Mouse (Mus musculus): ENCODE measurements around the gene Gm5148. TPM values are rescaled to one million over a fixed set of nuclear protein-coding genes. Genes with fewer than 3 reads are reported as not detected.

The Gm5148 gene
- polyA plus RNA-seq, 1 experiment from 2014 or later, result 5.2 TPM

DNA sequence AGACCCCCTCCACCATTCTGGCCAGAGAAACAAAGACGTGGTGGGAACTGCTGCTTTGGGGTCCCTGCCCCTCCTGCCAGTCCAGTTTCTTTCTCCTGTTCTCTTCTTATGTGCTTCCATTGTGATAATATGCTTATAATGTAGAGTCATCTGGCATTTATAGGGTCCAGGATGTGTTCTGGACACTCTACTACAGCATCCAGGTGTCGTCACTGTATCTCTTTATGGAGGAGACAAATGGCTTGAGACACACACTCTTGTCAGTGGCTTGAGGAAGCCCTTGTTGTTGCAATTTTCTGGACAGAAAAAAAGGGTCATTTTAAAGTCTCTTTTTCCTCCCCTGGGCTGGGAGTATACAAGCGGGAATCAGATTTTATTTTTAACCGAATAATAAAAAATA is 33.3 kb upstream of the Gm5148 start:
- Histone ChIP-seq H3K27ac (no peak overlapping the region), H3K9ac (no peak overlapping the region), H3K27me3 (no peaks in the 10 kb centered on the region), H3K4me3 (no peak overlapping the region), H3K4me1 (peaks cover 17% of the 10 kb centered on the region), H3K4me2 (no peak overlapping the region; the same call in 1 of the 2 replicates), H3K9me3 (replicated peaks) (no peaks in the 10 kb centered on the region), H3K36me3 (ENCODE audit: poor library complexity, severe bottlenecking) (no peaks in the 10 kb centered on the region)
- WGBS, result 25% methylated on average over 4 of the region's 4 CpGs
- ATAC-seq, result no peak

GRCm38 (mm10) chr3:37756005-37756404 is 31.7 kb upstream of the Gm5148 start:
- Histone ChIP-seq H3K4me2 (no peak overlapping the region), H3K9ac (no peak overlapping the region), H3K4me3 (no peak overlapping the region), H3K36me3 (ENCODE audit: poor library complexity, severe bottlenecking) (no peaks in the 10 kb centered on the region), H3K9me3 (replicated peaks) (no peaks in the 10 kb centered on the region), H3K4me1 (peaks cover 13% of the 10 kb centered on the region), H3K27ac (no peak overlapping the region), H3K27me3 (no peaks in the 10 kb centered on the region)
- ATAC-seq, result no peak
- WGBS, result 75% methylated on average over 2 of the region's 2 CpGs

DNA sequence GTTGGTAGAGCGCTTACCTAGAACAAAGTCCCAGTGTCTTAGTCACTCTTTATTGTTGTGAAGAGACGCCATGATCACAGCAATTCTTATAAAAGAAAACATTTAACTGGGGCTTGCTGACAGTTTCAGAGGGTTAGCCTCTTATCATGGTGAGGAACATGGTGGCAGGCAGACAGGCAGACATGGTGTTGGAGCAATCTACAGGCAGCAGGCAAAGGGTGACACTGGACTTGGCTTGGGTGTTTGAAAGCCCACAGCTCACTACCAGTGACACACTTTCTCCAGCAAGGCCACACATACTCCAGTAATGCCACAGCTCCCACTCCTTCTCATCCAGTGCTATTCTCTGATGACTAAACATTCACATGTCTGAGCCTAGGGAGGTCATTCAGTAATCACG is 30.3 kb upstream of the Gm5148 start:
- H3K36me3 ChIP-seq (ENCODE audit: poor library complexity, severe bottlenecking), result no peaks in the 10 kb centered on the region
- H3K9ac ChIP-seq, result no peak overlapping the region
- WGBS, result 94% methylated on average over 3 of the region's 3 CpGs
- no peak overlapping the region for H3K4me3 ChIP-seq
- no peaks in the 10 kb centered on the region for H3K27me3 ChIP-seq
- no peak for ATAC-seq
- H3K4me1 ChIP-seq, result peaks cover 13% of the 10 kb centered on the region
- H3K9me3 ChIP-seq (replicated peaks), result no peaks in the 10 kb centered on the region
- no peak overlapping the region for H3K4me2 ChIP-seq
- no peak overlapping the region for H3K27ac ChIP-seq

GRCm38 (mm10) chr3:37753148-37753547 is 28.9 kb upstream of the Gm5148 start:
- Histone ChIP-seq H3K36me3 (ENCODE audit: poor library complexity, severe bottlenecking) (no peaks in the 10 kb centered on the region), H3K27ac (no peak overlapping the region), H3K9ac (no peak overlapping the region), H3K4me3 (no peak overlapping the region), H3K4me2 (no peak overlapping the region), H3K27me3 (no peaks in the 10 kb centered on the region), H3K4me1 (peaks cover 7% of the 10 kb centered on the region), H3K9me3 (replicated peaks) (no peaks in the 10 kb centered on the region)
- ATAC-seq, result no peak
- 95% methylated on average over 3 of the region's 3 CpGs for WGBS

DNA sequence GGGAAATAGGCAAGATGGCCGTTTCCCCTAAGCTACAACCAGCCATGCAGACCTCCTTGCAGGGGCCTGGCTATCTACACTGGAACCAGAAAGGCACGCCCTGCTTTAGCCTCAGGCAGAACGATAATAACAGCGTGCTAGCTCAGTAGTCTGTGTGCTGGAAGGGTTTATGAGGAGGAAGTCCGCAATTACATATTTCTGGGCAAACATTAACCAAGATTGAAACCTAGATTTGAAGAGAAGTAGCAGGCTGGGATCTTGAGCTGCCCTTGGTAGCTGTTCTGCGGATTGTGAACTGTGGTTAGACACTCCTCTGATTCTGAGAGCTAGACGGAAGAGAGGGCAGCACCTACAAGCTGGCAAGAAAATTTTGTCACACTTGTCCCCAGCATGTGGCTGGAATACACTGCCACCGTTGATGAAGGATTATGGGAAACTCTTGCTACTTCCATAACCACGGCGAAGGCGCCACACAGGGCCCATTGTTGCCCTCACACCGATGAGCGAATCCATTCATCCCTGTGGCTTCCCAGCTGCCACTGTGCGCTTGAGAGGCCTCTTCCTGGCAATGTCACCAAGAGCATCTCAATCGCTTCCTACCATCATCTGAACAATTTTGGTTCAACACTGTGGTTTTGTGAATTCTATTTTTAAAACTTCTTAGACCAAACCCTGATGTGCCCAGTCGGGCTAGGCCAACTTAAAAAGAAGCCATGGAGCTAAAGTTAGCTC is 23.9 kb upstream of the Gm5148 start:
- no peak for ATAC-seq
- Histone ChIP-seq H3K4me1 (no peaks in the 10 kb centered on the region), H3K9me3 (replicated peaks) (no peaks in the 10 kb centered on the region), H3K27ac (no peak overlapping the region), H3K36me3 (ENCODE audit: poor library complexity, severe bottlenecking) (no peaks in the 10 kb centered on the region), H3K27me3 (no peaks in the 10 kb centered on the region), H3K4me3 (no peak overlapping the region), H3K9ac (no peak overlapping the region), H3K4me2 (no peak overlapping the region)
- 88% methylated on average over 16 of the region's 16 CpGs for WGBS

GRCm38 (mm10) chr3:37747258-37748001 is 23.1 kb upstream of the Gm5148 start:
- ATAC-seq, result no peak
- Histone ChIP-seq H3K9me3 (replicated peaks) (no peaks in the 10 kb centered on the region), H3K9ac (no peak overlapping the region), H3K36me3 (ENCODE audit: poor library complexity, severe bottlenecking) (no peaks in the 10 kb centered on the region), H3K27ac (no peak overlapping the region), H3K27me3 (no peaks in the 10 kb centered on the region), H3K4me1 (no peaks in the 10 kb centered on the region), H3K4me3 (no peak overlapping the region), H3K4me2 (no peak overlapping the region)
- 91% methylated on average over 9 of the region's 9 CpGs for WGBS

DNA sequence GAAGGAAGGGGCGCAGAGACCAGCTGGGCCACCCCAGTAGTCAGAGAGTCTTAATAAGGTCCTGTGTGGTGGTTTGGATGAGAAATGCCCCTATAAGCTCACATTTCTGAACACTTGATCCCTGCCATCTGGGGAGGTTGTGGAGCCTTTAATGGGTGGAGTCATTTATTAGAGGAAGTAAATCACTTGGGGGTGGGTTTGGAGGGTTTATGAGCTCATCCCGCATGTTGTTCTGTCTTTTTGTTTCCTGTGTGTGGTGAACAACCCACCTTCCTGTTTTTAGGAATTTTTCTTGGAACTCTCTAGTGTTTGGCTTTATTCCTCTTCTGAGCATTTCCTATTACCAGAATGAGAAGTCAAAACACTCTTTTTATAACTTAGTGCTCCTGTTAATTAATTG is 19.8 kb upstream of the Gm5148 start:
- no peaks in the 10 kb centered on the region for H3K27me3 ChIP-seq
- no peak overlapping the region for H3K9ac ChIP-seq
- H3K4me3 ChIP-seq, result no peak overlapping the region
- no peaks in the 10 kb centered on the region for H3K36me3 ChIP-seq (ENCODE audit: poor library complexity, severe bottlenecking)
- 81% methylated on average over 2 of the region's 2 CpGs for WGBS
- H3K4me2 ChIP-seq, result no peak overlapping the region
- ATAC-seq, result no peak
- H3K4me1 ChIP-seq, result no peaks in the 10 kb centered on the region
- no peaks in the 10 kb centered on the region for H3K9me3 ChIP-seq (replicated peaks)
- no peak overlapping the region for H3K27ac ChIP-seq

- no peaks in the 10 kb centered on the region for H3K27me3 ChIP-seq
- H3K4me3 ChIP-seq, result no peak overlapping the region
- ATAC-seq, result no peak
- no peak overlapping the region for H3K27ac ChIP-seq
- H3K4me2 ChIP-seq, result no peak overlapping the region
- H3K36me3 ChIP-seq (ENCODE audit: poor library complexity, severe bottlenecking), result no peaks in the 10 kb centered on the region
- H3K4me1 ChIP-seq, result peaks cover 20% of the 10 kb centered on the region
- no peaks in the 10 kb centered on the region for H3K9me3 ChIP-seq (replicated peaks)
- 94% methylated on average over 7 of the region's 7 CpGs for WGBS
- H3K9ac ChIP-seq, result no peak overlapping the region
Measured at GRCm38 (mm10) chr3:37739996-37740395, 15.7 kb upstream of the Gm5148 start.

DNA sequence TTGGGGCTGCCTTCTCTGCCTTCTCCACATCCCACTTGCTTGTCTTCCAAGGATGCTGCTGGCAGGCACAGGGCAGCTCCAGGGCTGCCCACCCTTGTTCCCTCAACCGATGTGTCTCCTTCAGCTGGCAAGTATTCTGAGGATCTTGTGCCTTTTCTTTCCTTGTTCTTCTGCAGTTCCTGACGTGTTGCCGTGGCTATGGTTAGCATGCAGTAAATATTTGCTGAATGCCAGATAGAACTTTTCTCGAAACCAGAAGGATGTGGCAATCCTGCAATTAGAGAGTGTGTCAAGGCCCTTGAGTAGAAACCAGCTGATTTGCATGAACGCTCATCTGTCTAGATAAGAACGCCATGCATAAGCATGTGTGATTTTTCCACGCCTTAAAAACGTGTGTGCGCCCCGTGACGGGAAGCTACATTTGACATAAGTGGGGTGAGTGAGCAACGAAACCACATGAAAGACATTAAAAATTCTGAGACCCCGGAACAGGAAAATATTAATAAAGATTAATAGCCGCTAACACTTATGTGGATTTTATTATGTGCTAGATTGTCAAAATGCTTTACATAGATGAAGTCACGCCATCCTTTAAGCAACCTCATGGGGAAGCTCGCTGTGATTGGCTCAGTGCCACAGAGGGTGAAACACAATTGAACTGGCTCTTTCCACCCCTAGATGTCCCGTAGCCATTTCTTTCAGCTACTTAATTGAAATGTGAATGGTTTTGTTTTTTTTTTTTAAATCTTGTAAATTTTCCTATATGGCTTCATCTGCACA is 14.1 kb upstream of the Gm5148 start:
- Histone ChIP-seq H3K27me3 (no peaks in the 10 kb centered on the region), H3K9ac (no peak overlapping the region), H3K36me3 (ENCODE audit: poor library complexity, severe bottlenecking) (no peaks in the 10 kb centered on the region), H3K4me1 (peaks cover 20% of the 10 kb centered on the region), H3K9me3 (replicated peaks) (no peaks in the 10 kb centered on the region), H3K4me2 (no peak overlapping the region), H3K4me3 (no peak overlapping the region), H3K27ac (no peak overlapping the region)
- WGBS, result 71% methylated on average over 17 of the region's 17 CpGs
- ATAC-seq, result no peak

DNA sequence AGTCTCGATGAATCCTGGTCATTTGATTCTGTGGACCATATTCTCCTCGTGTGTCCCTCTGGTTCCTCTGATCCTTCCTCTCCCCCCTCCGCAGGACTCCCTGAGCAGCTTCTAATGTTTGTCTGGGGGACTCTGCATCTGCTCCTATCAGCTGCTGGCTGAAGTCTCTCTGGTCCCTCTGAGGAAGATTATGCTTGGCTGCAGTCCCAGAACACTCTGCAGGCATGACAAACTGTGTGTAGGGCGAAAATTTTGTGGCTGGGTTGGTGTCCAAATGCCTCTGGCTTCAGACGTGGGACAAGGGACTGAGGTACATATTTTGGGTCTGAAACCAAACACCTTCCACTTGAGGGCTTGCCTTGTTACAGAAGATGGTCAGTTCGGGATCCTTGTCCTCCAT is 13.1 kb upstream of the Gm5148 start:
- WGBS, result 62% methylated on average over 6 of the region's 6 CpGs
- H3K9ac ChIP-seq, result no peak overlapping the region
- no peak overlapping the region for H3K4me3 ChIP-seq
- no peaks in the 10 kb centered on the region for H3K27me3 ChIP-seq
- H3K9me3 ChIP-seq (replicated peaks), result no peaks in the 10 kb centered on the region
- no peak overlapping the region for H3K4me2 ChIP-seq
- peaks cover 20% of the 10 kb centered on the region for H3K4me1 ChIP-seq
- H3K27ac ChIP-seq, result peak overlapping the region; percentile 4
- no peaks in the 10 kb centered on the region for H3K36me3 ChIP-seq (ENCODE audit: poor library complexity, severe bottlenecking)
- peak; percentile 51; the same call in 1 of the 2 replicates for ATAC-seq

DNA sequence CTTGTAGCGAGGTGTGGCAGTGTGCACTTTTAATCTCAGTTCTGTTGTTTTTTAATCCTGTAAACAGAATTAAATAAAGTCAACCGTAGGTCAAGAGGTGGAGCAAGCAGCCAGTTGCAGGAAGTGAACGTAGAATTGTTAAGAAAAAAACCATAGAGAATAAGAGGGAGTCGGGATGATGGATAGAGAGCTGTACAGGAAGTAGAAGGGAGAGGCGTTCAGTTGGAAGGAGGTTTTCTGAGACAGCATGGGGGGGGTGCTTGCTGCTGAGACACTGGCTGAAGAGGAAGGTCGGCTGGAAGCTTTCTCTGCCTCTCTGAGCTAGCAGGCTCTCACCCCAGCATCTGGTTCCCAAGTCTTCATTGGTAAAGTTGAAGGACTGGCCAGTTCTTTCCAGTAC is 10.9 kb upstream of the Gm5148 start:
- Histone ChIP-seq H3K4me1 (peaks cover 20% of the 10 kb centered on the region), H3K4me2 (no peak overlapping the region), H3K36me3 (ENCODE audit: poor library complexity, severe bottlenecking) (no peaks in the 10 kb centered on the region), H3K27ac (no peak overlapping the region), H3K9me3 (replicated peaks) (no peaks in the 10 kb centered on the region), H3K27me3 (no peaks in the 10 kb centered on the region), H3K9ac (no peak overlapping the region), H3K4me3 (no peak overlapping the region)
- 79% methylated on average over 6 of the region's 6 CpGs for WGBS
- ATAC-seq, result no peak

DNA sequence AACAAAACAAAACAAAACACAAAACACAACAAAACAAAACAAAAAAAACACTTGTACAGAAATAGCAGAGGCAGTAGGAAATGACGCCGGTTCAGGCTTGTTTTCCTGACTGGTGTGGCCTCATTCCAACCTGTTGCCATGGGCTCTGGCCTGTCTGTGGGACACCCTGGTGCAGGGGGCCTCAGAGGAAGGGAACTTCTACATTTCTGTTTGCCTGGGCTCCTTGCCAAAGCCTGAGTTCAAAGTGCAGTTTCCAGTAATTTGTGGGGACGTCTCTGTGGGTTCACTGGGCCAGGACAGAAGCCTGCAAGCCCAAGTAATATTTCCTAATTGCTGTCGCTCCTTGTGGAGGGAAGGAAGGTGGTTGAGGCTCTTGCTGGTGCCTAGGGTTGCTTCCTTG is 4.9 kb upstream of the Gm5148 start:
- H3K27me3 ChIP-seq, result peaks cover 6% of the 10 kb centered on the region; the same call in 1 of the 2 replicates
- H3K4me2 ChIP-seq, result no peak overlapping the region
- H3K36me3 ChIP-seq (ENCODE audit: poor library complexity, severe bottlenecking), result no peaks in the 10 kb centered on the region
- H3K9ac ChIP-seq, result no peak overlapping the region
- H3K4me1 ChIP-seq, result peaks cover 17% of the 10 kb centered on the region
- H3K27ac ChIP-seq, result no peak overlapping the region
- WGBS, result 35% methylated on average over 4 of the region's 4 CpGs
- no peak for ATAC-seq
- H3K4me3 ChIP-seq, result no peak overlapping the region
- no peaks in the 10 kb centered on the region for H3K9me3 ChIP-seq (replicated peaks)

Data from forebrain, embryonic 13.5 days (tissue).